In the genomic region with DNA sequence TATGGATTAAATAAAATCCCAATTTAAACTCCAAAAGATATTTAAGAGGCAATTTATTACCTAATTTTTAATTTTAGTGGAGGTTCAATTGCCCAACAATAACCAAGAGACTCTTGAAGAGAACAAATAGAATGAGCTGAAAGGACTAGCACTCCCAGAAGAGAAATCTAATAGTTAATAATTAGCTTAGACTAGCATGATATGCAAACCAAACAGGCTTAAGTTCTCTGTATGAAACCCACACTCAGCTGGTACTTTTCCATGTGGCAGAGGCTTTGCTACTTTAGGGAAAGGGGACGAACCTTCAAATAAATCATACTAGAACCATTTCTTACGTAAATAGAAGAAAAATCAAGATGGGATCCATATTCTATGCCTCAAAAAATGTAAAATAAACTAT, we compare ENCODE assay signal across 21 mouse cellular contexts. TPM values are rescaled to one million over a fixed set of nuclear protein-coding genes. Genes with fewer than 3 reads are reported as not detected.
DNase-seq lines count a peak whose midpoint lies in the region; ATAC-seq and TF ChIP-seq lines count a peak whose summit lies in the region.
"Had no signal": no experiment of that assay in that cellular context is flagged by ENCODE, and none has a peak within 500 bp of the region (broad histone marks: within the 10 kb centered on the region; RNA-seq: fewer than 3 reads in every experiment).

No protein-coding gene starts in this region.

- no peak overlapping the region for H3K27ac ChIP-seq in intestine, embryonic 15.5 days
- no peak overlapping the region for H3K27ac ChIP-seq in intestine, embryonic 16.5 days (ENCODE audit: low read length)
- no peak overlapping the region for H3K27ac ChIP-seq in lung, embryonic 14.5 days (ENCODE audit: low read depth)
- no peak overlapping the region for H3K27ac ChIP-seq in forebrain, embryonic 15.5 days (replicated peaks)
- H3K27ac ChIP-seq: forebrain, embryonic 10.5 days; forebrain, embryonic 13.5 days; gastrocnemius, adult 2 months; hindbrain, embryonic 12.5 days had no signal

- no peaks in the 10 kb centered on the region for H3K27me3 ChIP-seq in intestine, embryonic 15.5 days (replicated peaks)
- H3K27me3 ChIP-seq in intestine, embryonic 16.5 days (replicated peaks; ENCODE audit: control insufficient read depth, insufficient read depth, low read length): no peaks in the 10 kb centered on the region
- H3K27me3 ChIP-seq in lung, embryonic 14.5 days (ENCODE audit: insufficient read depth, low read length): no peaks in the 10 kb centered on the region
- H3K27me3 ChIP-seq in forebrain, embryonic 15.5 days: no peaks in the 10 kb centered on the region
- H3K27me3 ChIP-seq: forebrain, embryonic 13.5 days; hindbrain, embryonic 12.5 days had no signal

- no peak overlapping the region for H3K9ac ChIP-seq in intestine, embryonic 15.5 days
- H3K9ac ChIP-seq in intestine, embryonic 16.5 days (ENCODE audit: low read depth, low read length): no peak overlapping the region
- no peak overlapping the region for H3K9ac ChIP-seq in lung, embryonic 14.5 days
- H3K9ac ChIP-seq in forebrain, embryonic 15.5 days (replicated peaks): no peak overlapping the region
- H3K9ac ChIP-seq: forebrain, embryonic 13.5 days; forebrain, postnatal 0 days; hindbrain, embryonic 12.5 days had no signal

- no peaks in the 10 kb centered on the region for H3K4me1 ChIP-seq in intestine, embryonic 15.5 days (replicated peaks)
- no peaks in the 10 kb centered on the region; the same call in 1 of the 2 replicates for H3K4me1 ChIP-seq in intestine, embryonic 16.5 days (ENCODE audit: control insufficient read depth, insufficient read depth, low read length)
- no peaks in the 10 kb centered on the region for H3K4me1 ChIP-seq in lung, embryonic 14.5 days (ENCODE audit: insufficient read depth)
- H3K4me1 ChIP-seq in forebrain, embryonic 15.5 days: no peaks in the 10 kb centered on the region
- H3K4me1 ChIP-seq: forebrain, embryonic 10.5 days; forebrain, embryonic 13.5 days; hindbrain, embryonic 12.5 days had no signal

- no peak overlapping the region for H3K4me2 ChIP-seq in intestine, embryonic 15.5 days (replicated peaks)
- no peak overlapping the region for H3K4me2 ChIP-seq in intestine, embryonic 16.5 days (ENCODE audit: low read depth, low read length)
- no peak overlapping the region for H3K4me2 ChIP-seq in lung, embryonic 14.5 days
- H3K4me2 ChIP-seq in forebrain, embryonic 15.5 days (replicated peaks): no peak overlapping the region
- H3K4me2 ChIP-seq: forebrain, embryonic 13.5 days; heart, embryonic 11.5 days; hindbrain, embryonic 12.5 days had no signal

- H3K4me3 ChIP-seq in intestine, embryonic 15.5 days (replicated peaks): no peak overlapping the region
- H3K4me3 ChIP-seq in intestine, embryonic 16.5 days (ENCODE audit: low read length): no peak overlapping the region
- no peak overlapping the region for H3K4me3 ChIP-seq in lung, embryonic 14.5 days (ENCODE audit: low read depth, low read length)
- H3K4me3 ChIP-seq in forebrain, embryonic 15.5 days: no peak overlapping the region
- H3K4me3 ChIP-seq: forebrain, embryonic 10.5 days; forebrain, embryonic 13.5 days; gastrocnemius, adult 2 months; hindbrain, embryonic 12.5 days had no signal

- peak; percentile 28 for DNase-seq in lung, embryonic 14.5 days
- no peak for DNase-seq in lung, postnatal 14 days
- peak; percentile 14 for DNase-seq in lung, postnatal 36 days
- no peak for DNase-seq in lung, postnatal 4 days
- DNase-seq: adrenal gland, adult 8-10 months; adrenal gland, postnatal 25 days; cerebellum, adult 11-12 months; cerebellum, adult 8-10 months; cerebellum, postnatal 10 days; forebrain, postnatal 0 days; gastrocnemius, adult 2 months; gastrocnemius, postnatal 14 days; heart, adult 11 months had no signal

- no peaks in the 10 kb centered on the region for H3K36me3 ChIP-seq in intestine, embryonic 15.5 days
- H3K36me3 ChIP-seq in intestine, embryonic 16.5 days (ENCODE audit: control insufficient read depth, insufficient read depth, low read length): no peaks in the 10 kb centered on the region
- no peaks in the 10 kb centered on the region for H3K36me3 ChIP-seq in lung, embryonic 14.5 days (ENCODE audit: insufficient read depth)
- no peaks in the 10 kb centered on the region for H3K36me3 ChIP-seq in forebrain, embryonic 15.5 days
- H3K36me3 ChIP-seq: forebrain, embryonic 10.5 days; hindbrain, embryonic 12.5 days had no signal

- ATAC-seq in intestine, embryonic 15.5 days: 0 out of 2 replicates have a peak, but pooled peaks have one; percentile 41
- ATAC-seq in intestine, embryonic 16.5 days: no peak
- no peak; the same call in 1 of the 2 replicates for ATAC-seq in lung, embryonic 14.5 days (ENCODE audit: insufficient read depth)
- no peak for ATAC-seq in forebrain, embryonic 15.5 days (replicated peaks)
- ATAC-seq: activated CD4-positive, CD25-positive, alpha-beta regulatory T cell, adult 4 months; forebrain, embryonic 13.5 days; forebrain, postnatal 0 days had no signal

- H3K9me3 ChIP-seq in intestine, embryonic 15.5 days: no peaks in the 10 kb centered on the region
- no peaks in the 10 kb centered on the region for H3K9me3 ChIP-seq in intestine, embryonic 16.5 days (ENCODE audit: control insufficient read depth, low read length)
- H3K9me3 ChIP-seq in lung, embryonic 14.5 days (ENCODE audit: low read depth, low read length): no peaks in the 10 kb centered on the region
- no peaks in the 10 kb centered on the region for H3K9me3 ChIP-seq in forebrain, embryonic 15.5 days
- H3K9me3 ChIP-seq: forebrain, embryonic 10.5 days; forebrain, embryonic 13.5 days; hindbrain, embryonic 12.5 days had no signal

- WGBS in intestine, embryonic 15.5 days: 56% methylated on average over 2 of the region's 2 CpGs
- WGBS in intestine, embryonic 16.5 days: 54% methylated on average over 2 of the region's 2 CpGs
- WGBS in lung, embryonic 14.5 days: 47% methylated on average over 2 of the region's 2 CpGs
- WGBS in forebrain, embryonic 15.5 days: 83% methylated on average over 2 of the region's 2 CpGs

- no peak for TF ChIP-seq CTCF in lung, embryonic 14.5 days (IDR thresholded peaks at IDR 0.05; ENCODE audit: low read depth)

RNA-seq across cellular contexts. Expression of gene Fam19a1, which starts 55.9 kb away (rescaled TPM):
- polyA plus RNA-seq in intestine, embryonic 15.5 days (2015; fragmentation: Nextera tagmentation; extraction: Ambion mirVana): 6.0 and 6.5 TPM in 2 replicates
- polyA plus RNA-seq in intestine, embryonic 16.5 days (2015; fragmentation: Nextera tagmentation; extraction: Ambion mirVana): 4.7 and 4.8 TPM in 2 replicates
- 2.2 and 3.0 TPM in 2 replicates for polyA plus RNA-seq in lung, embryonic 14.5 days (2014; fragmentation: Nextera tagmentation; extraction: Ambion mirVana)
- 16.8 and 17.5 TPM in 2 replicates for polyA plus RNA-seq in forebrain, embryonic 15.5 days (2015; fragmentation: Nextera tagmentation; extraction: Ambion mirVana)
- polyA plus RNA-seq: activated CD4-positive, CD25-positive, alpha-beta regulatory T cell, adult 4 months had no signal

Comparison
In these comparisons a context has a peak if more than half of its experiments do, and no peak if none do; other contexts are left out.
1. DNase-seq: peak in lung, embryonic 14.5 days (single experiment) and lung, postnatal 36 days (single experiment); none in lung, postnatal 14 days (single experiment) and lung, postnatal 4 days (0 of 2).